8 mouse cellular contexts compared by ENCODE assay signal in genomic region chr4:155219271-155220212, GRCm38 (mm10). TPM values are rescaled to one million over a fixed set of nuclear protein-coding genes. Genes with fewer than 3 reads are reported as not detected.
A peak's percentile ranks its signal among the peaks of the same experiment; 100 is the strongest.
DNase-seq lines count a peak whose midpoint lies in the region; ATAC-seq and TF ChIP-seq lines count a peak whose summit lies in the region.

No protein-coding gene starts in this region.

- H3ac ChIP-seq in myocyte (ENCODE audit: control insufficient read depth, insufficient read length): peak overlapping the region; percentile 78

- peak overlapping the region; percentile 83 for H3K4me3 ChIP-seq in kidney, embryonic 15.5 days (replicated peaks)
- peak overlapping the region; percentile 71 for H3K4me3 ChIP-seq in bone marrow macrophage, adult 2 months (ENCODE audit: insufficient read depth, low read length)
- H3K4me3 ChIP-seq in hindbrain, embryonic 15.5 days: peak overlapping the region; percentile 85
- peak overlapping the region; percentile 98 for H3K4me3 ChIP-seq in myocyte

- no peak for TF ChIP-seq POLR2A in bone marrow macrophage, adult 2 months (IDR thresholded peaks at IDR 0.05; ENCODE audit: borderline replicate concordance, low read depth, low read length)
- TF ChIP-seq POLR2A in myocyte (IDR thresholded peaks at IDR 0.05; ENCODE audit: insufficient read length, low read depth): no peak

- no peak for TF ChIP-seq CTCF in bone marrow macrophage, adult 2 months (IDR thresholded peaks at IDR 0.05; ENCODE audit: low read depth, low read length)

- H3K79me2 ChIP-seq in myocyte (ENCODE audit: control insufficient read depth, insufficient read depth): peaks cover 76% of the 10 kb centered on the region

- H3K27me3 ChIP-seq in kidney, embryonic 15.5 days: no peaks in the 10 kb centered on the region
- H3K27me3 ChIP-seq in hindbrain, embryonic 15.5 days: no peaks in the 10 kb centered on the region
- no peaks in the 10 kb centered on the region for H3K27me3 ChIP-seq in myocyte (ENCODE audit: control insufficient read depth, insufficient read depth, insufficient read length)

- peak overlapping the region; percentile 94 for H3K4me2 ChIP-seq in kidney, embryonic 15.5 days
- H3K4me2 ChIP-seq in hindbrain, embryonic 15.5 days: peak overlapping the region; percentile 94
- peak overlapping the region; percentile 95 for H3K4me2 ChIP-seq in myocyte (ENCODE audit: low read depth)

- ATAC-seq in kidney, embryonic 15.5 days (replicated peaks; ENCODE audit: low FRiP score): no peak
- ATAC-seq in hindbrain, embryonic 15.5 days (ENCODE audit: low FRiP score, low read depth): no peak
- no peak for ATAC-seq in inflammation-experienced regulatory T-cells, adult 6 months
- ATAC-seq in megakaryocyte-erythroid progenitor cell, adult 5-6 weeks (replicated peaks; ENCODE audit: low FRiP score, low TSS enrichment, poor library complexity, severe bottlenecking): no peak

- peak overlapping the region; percentile 15; the same call in 1 of the 2 replicates for H3K27ac ChIP-seq in kidney, embryonic 15.5 days
- H3K27ac ChIP-seq in bone marrow macrophage, adult 2 months (ENCODE audit: insufficient read depth, low read depth, low read length): peak overlapping the region; percentile 69
- no peak overlapping the region for H3K27ac ChIP-seq in hindbrain, embryonic 15.5 days (replicated peaks)

- peak overlapping the region; percentile 94 for H3K9ac ChIP-seq in kidney, embryonic 15.5 days
- H3K9ac ChIP-seq in hindbrain, embryonic 15.5 days: peak overlapping the region; percentile 90

- DNase-seq in kidney, adult 8-10 months: no peak
- no peak for DNase-seq in right cerebral cortex, adult 18-20 months

- H3K9me3 ChIP-seq in kidney, embryonic 15.5 days (replicated peaks): no peaks in the 10 kb centered on the region
- H3K9me3 ChIP-seq in hindbrain, embryonic 15.5 days: no peaks in the 10 kb centered on the region

- peaks cover 82% of the 10 kb centered on the region for H3K4me1 ChIP-seq in kidney, embryonic 15.5 days
- H3K4me1 ChIP-seq in bone marrow macrophage, adult 2 months (ENCODE audit: control insufficient read depth, insufficient read depth, low read length): peaks cover 51% of the 10 kb centered on the region
- peaks cover 78% of the 10 kb centered on the region for H3K4me1 ChIP-seq in hindbrain, embryonic 15.5 days (replicated peaks)

- WGBS in kidney, embryonic 15.5 days: 29% methylated on average over 12 of the region's 12 CpGs
- 52% methylated on average over 12 of the region's 12 CpGs for WGBS in hindbrain, embryonic 15.5 days

- H3K36me3 ChIP-seq in kidney, embryonic 15.5 days: no peaks in the 10 kb centered on the region
- no peaks in the 10 kb centered on the region for H3K36me3 ChIP-seq in hindbrain, embryonic 15.5 days
- no peaks in the 10 kb centered on the region for H3K36me3 ChIP-seq in myocyte (ENCODE audit: control insufficient read depth, insufficient read depth)

TF ChIP-seq in myocyte, 11 proteins besides CTCF, POLR2A, EP300 and RAD21:
- TF ChIP-seq TCF3 (IDR thresholded peaks at IDR 0.05; ENCODE audit: insufficient read length, low read depth) (no peak), MYOD1 (IDR thresholded peaks at IDR 0.05; ENCODE audit: control insufficient read depth in 1 of 3, insufficient read length in 2 of 3, low read depth in 2 of 3) (no peak), USF1 (IDR thresholded peaks at IDR 0.05; ENCODE audit: low read depth) (peak; percentile 28), MAX (IDR thresholded peaks at IDR 0.05; ENCODE audit: low read depth) (no peak), MYOG (IDR thresholded peaks at IDR 0.05; ENCODE audit: control insufficient read depth in 1 of 3, insufficient read depth in 1 of 3, insufficient read length in 2 of 3, low read depth in 2 of 3) (no peak)
TF ChIP-seq in myocyte: peak in this region for 1.

RNA-seq across cellular contexts. Expression of gene Ski, which starts 2.9 kb away (rescaled TPM):
- 14.7 and 16.9 TPM in 2 replicates for polyA plus RNA-seq in kidney, embryonic 15.5 days (2015; fragmentation: Nextera tagmentation; extraction: Ambion mirVana)
- polyA plus RNA-seq in bone marrow macrophage, adult 2 months (2012; ENCODE audit: insufficient read depth, insufficient read length, missing spikeins): 61.1 and 63.9 TPM in 2 replicates
- 11.3 and 11.9 TPM in 2 replicates for polyA plus RNA-seq in hindbrain, embryonic 15.5 days (2015; fragmentation: Nextera tagmentation; extraction: Ambion mirVana)
- 54.5 TPM for polyA plus RNA-seq in myocyte (2012; fragmentation: generic; extraction: Trizol)
- 10 to 100 TPM; 10.7 to 26.8 (median 26.8) TPM for polyA plus RNA-seq in inflammation-experienced regulatory T-cells, adult 6 months (2017; shearing (Covaris generic))
- total RNA-seq in megakaryocyte-erythroid progenitor cell, adult 5-6 weeks (2014; fragmentation: Nextera tagmentation): 16.3 and 16.4 TPM in 2 replicates
- total RNA-seq in megakaryocyte-erythroid progenitor cell, adult 5-6 weeks (2017): 6.7 and 7.7 TPM in 2 replicates

RNA-seq across cellular contexts. Expression of gene Faap20, which starts 30.1 kb away (rescaled TPM):
- 66.2 and 68.8 TPM in 2 replicates for polyA plus RNA-seq in kidney, embryonic 15.5 days (2015; fragmentation: Nextera tagmentation; extraction: Ambion mirVana)
- 27.9 and 28.1 TPM in 2 replicates for polyA plus RNA-seq in bone marrow macrophage, adult 2 months (2012; ENCODE audit: insufficient read depth, insufficient read length, missing spikeins)
- 73.8 and 75.7 TPM in 2 replicates for polyA plus RNA-seq in hindbrain, embryonic 15.5 days (2015; fragmentation: Nextera tagmentation; extraction: Ambion mirVana)
- polyA plus RNA-seq in myocyte (2012; fragmentation: generic; extraction: Trizol): 40.4 TPM
- 10 to 100 TPM; 44.3 to 57.3 (median 51.6) TPM for polyA plus RNA-seq in inflammation-experienced regulatory T-cells, adult 6 months (2017; shearing (Covaris generic))
- total RNA-seq in megakaryocyte-erythroid progenitor cell, adult 5-6 weeks (2014; fragmentation: Nextera tagmentation): 25.6 and 41.4 TPM in 2 replicates
- 16.8 and 17.0 TPM in 2 replicates for total RNA-seq in megakaryocyte-erythroid progenitor cell, adult 5-6 weeks (2017)
